In genomic region chr3:57846662-57846911, GRCm38 (mm10) we compare ENCODE assay signal across 8 mouse cellular contexts. TPM values are rescaled to one million over a fixed set of nuclear protein-coding genes. Genes with fewer than 3 reads are reported as not detected.
DNase-seq lines count a peak whose midpoint lies in the region; ATAC-seq lines count a peak whose summit lies in the region.

No protein-coding gene starts in this region.

- peak overlapping the region; percentile 89 for H3K4me3 ChIP-seq in kidney, embryonic 15.5 days (replicated peaks)
- peak overlapping the region; percentile 97 for H3K4me3 ChIP-seq in hindbrain, embryonic 10.5 days
- peak overlapping the region; percentile 98 for H3K4me3 ChIP-seq in midbrain, embryonic 14.5 days (replicated peaks; ENCODE audit: low read depth, low read length)

- WGBS in kidney, embryonic 15.5 days, result under 1% methylated on average over 9 of the region's 9 CpGs
- WGBS in hindbrain, embryonic 10.5 days, result 2% methylated on average over 9 of the region's 9 CpGs
- under 1% methylated on average over 9 of the region's 9 CpGs for WGBS in midbrain, embryonic 14.5 days

- H3K9ac ChIP-seq in kidney, embryonic 15.5 days, result peak overlapping the region; percentile 85
- peak overlapping the region; percentile 99 for H3K9ac ChIP-seq in midbrain, embryonic 14.5 days (replicated peaks; ENCODE audit: low read length)

- H3K4me2 ChIP-seq in kidney, embryonic 15.5 days, result peak overlapping the region; percentile 85
- H3K4me2 ChIP-seq in midbrain, embryonic 14.5 days (ENCODE audit: low read length), result peak overlapping the region; percentile 72

- H3K27ac ChIP-seq in kidney, embryonic 15.5 days, result peak overlapping the region; percentile 97
- peak overlapping the region; percentile 98 for H3K27ac ChIP-seq in hindbrain, embryonic 10.5 days
- peak overlapping the region; percentile 99 for H3K27ac ChIP-seq in midbrain, embryonic 14.5 days (replicated peaks; ENCODE audit: low read depth, low read length)

- peaks cover 23% of the 10 kb centered on the region for H3K36me3 ChIP-seq in kidney, embryonic 15.5 days
- H3K36me3 ChIP-seq in hindbrain, embryonic 10.5 days, result peaks cover 36% of the 10 kb centered on the region
- H3K36me3 ChIP-seq in midbrain, embryonic 14.5 days (ENCODE audit: control insufficient read depth, insufficient read depth, low read length), result peaks cover 35% of the 10 kb centered on the region

- no peaks in the 10 kb centered on the region for H3K27me3 ChIP-seq in kidney, embryonic 15.5 days
- no peaks in the 10 kb centered on the region for H3K27me3 ChIP-seq in hindbrain, embryonic 10.5 days (ENCODE audit: insufficient read depth, poor library complexity, severe bottlenecking)
- H3K27me3 ChIP-seq in midbrain, embryonic 14.5 days (ENCODE audit: control insufficient read depth, insufficient read depth, low read length), result no peaks in the 10 kb centered on the region

- DNase-seq in kidney, adult 8-10 months, result no peak
- DNase-seq in WW6 (ENCODE audit: low read depth, low spot score), result peak; percentile 29
- DNase-seq in hindbrain, embryonic 10.5 days (ENCODE audit: low spot score), result no peak
- DNase-seq in midbrain, embryonic 14.5 days, result no peak
- DNase-seq in urinary bladder, postnatal 10 days (ENCODE audit: low spot score), result no peak
- no peak for DNase-seq in right cerebral cortex, postnatal 25 days

- peaks cover 16% of the 10 kb centered on the region for H3K4me1 ChIP-seq in kidney, embryonic 15.5 days
- peaks cover 13% of the 10 kb centered on the region for H3K4me1 ChIP-seq in hindbrain, embryonic 10.5 days (replicated peaks)
- H3K4me1 ChIP-seq in midbrain, embryonic 14.5 days (ENCODE audit: control insufficient read depth, insufficient read depth, low read length), result peaks cover 14% of the 10 kb centered on the region

- no peaks in the 10 kb centered on the region for H3K9me3 ChIP-seq in kidney, embryonic 15.5 days (replicated peaks)
- no peaks in the 10 kb centered on the region for H3K9me3 ChIP-seq in hindbrain, embryonic 10.5 days
- no peaks in the 10 kb centered on the region for H3K9me3 ChIP-seq in midbrain, embryonic 14.5 days (ENCODE audit: control insufficient read depth, low read length)

- no peak for ATAC-seq in kidney, embryonic 15.5 days (replicated peaks; ENCODE audit: low FRiP score)
- no peak for ATAC-seq in midbrain, embryonic 14.5 days (ENCODE audit: low FRiP score, low TSS enrichment)
- no peak for ATAC-seq in CD4-positive, CD25-positive, alpha-beta regulatory T cell, adult 4 months

RNA-seq across cellular contexts. Expression of gene Pfn2, which starts 1.3 kb away (rescaled TPM):
- 143 and 151 TPM in 2 replicates for polyA plus RNA-seq in kidney, embryonic 15.5 days (2015; fragmentation: Nextera tagmentation; extraction: Ambion mirVana)
- polyA plus RNA-seq in hindbrain, embryonic 10.5 days (2016; fragmentation: Nextera tagmentation; extraction: Ambion mirVana), result 177 and 239 TPM in 2 replicates
- 580 and 670 TPM in 2 replicates for polyA plus RNA-seq in midbrain, embryonic 14.5 days (2014; fragmentation: Nextera tagmentation; extraction: Ambion mirVana)
- 10 to 100 TPM in 1 of 2 experiments, 1 to 10 TPM in 1; 8.7 to 16.4 TPM for polyA plus RNA-seq in CD4-positive, CD25-positive, alpha-beta regulatory T cell, adult 4 months (2017; shearing (Covaris generic))
